Comparison of ENCODE assay signal across 17 mouse cellular contexts in genomic region chr8:45755972-45756371, GRCm38 (mm10).
"Had no signal": no experiment of that assay in that cellular context is flagged by ENCODE, and none has a peak within 500 bp of the region (broad histone marks: within the 10 kb centered on the region; RNA-seq: fewer than 3 reads in every experiment).

No protein-coding gene starts in this region.

- H3K4me2 ChIP-seq: limb, embryonic 12.5 days; liver, embryonic 13.5 days; lung, embryonic 15.5 days; midbrain, embryonic 11.5 days had no signal

- H3K9me3 ChIP-seq: limb, embryonic 12.5 days; liver, embryonic 13.5 days; lung, embryonic 15.5 days had no signal

- H3K4me1 ChIP-seq: liver, embryonic 13.5 days; lung, embryonic 15.5 days; megakaryocyte, embryonic 14.5 days had no signal

- H3K27me3 ChIP-seq: limb, embryonic 12.5 days; liver, embryonic 13.5 days; lung, embryonic 15.5 days; megakaryocyte, embryonic 14.5 days had no signal

- H3K4me3 ChIP-seq: left cerebral cortex, adult 2 months; limb, embryonic 12.5 days; liver, embryonic 13.5 days; lung, embryonic 15.5 days; megakaryocyte, embryonic 14.5 days had no signal

- H3K36me3 ChIP-seq: limb, embryonic 12.5 days; liver, embryonic 13.5 days; lung, embryonic 15.5 days had no signal

- H3K9ac ChIP-seq: limb, embryonic 12.5 days; liver, embryonic 13.5 days; liver, postnatal 0 days; lung, embryonic 15.5 days had no signal

- ATAC-seq: liver, postnatal 0 days; midbrain, embryonic 16.5 days had no signal

- H3K27ac ChIP-seq: left cerebral cortex, adult 2 months; limb, embryonic 12.5 days; liver, embryonic 13.5 days; lung, embryonic 15.5 days; macrophage; stomach, postnatal 0 days had no signal

- DNase-seq: kidney, adult 2 months; kidney, postnatal 10 days; kidney, postnatal 4 days; liver; liver, embryonic 13.5 days; liver, postnatal 0 days; lung, postnatal 14 days; right cerebral cortex, postnatal 25 days; thymus, postnatal 4 days had no signal
